Mouse (Mus musculus) embryonic stem cell, embryonic (primary cell): Measurements from ENCODE around the gene Lingo2.

Experiments used
- CTCF ChIA-PET, 4 experiments: fragments of 300-600 bp in 2 of 4; fragments of 350-600 bp in 2 of 4; sonication (Branson Sonifier 250); formaldehyde crosslinking; loops; one replicate each; lab custom pipeline; 2022; ENCODE audit warnings: inconsistent platforms in 2 of 4; lab: Charles Lee
- POLR2A ChIA-PET, 4 experiments: fragments of 300-600 bp in 2 of 4; fragments of 350-600 bp in 2 of 4; sonication (Branson Sonifier 250); formaldehyde crosslinking; loops; one replicate each; lab custom pipeline; 2022; ENCODE audit warnings: antibody characterized with exemption in 4 of 4, inconsistent platforms in 1 of 4; lab: Charles Lee

The Lingo2 gene

GRCm38 (mm10) chr4:36576256-36576655, 375.3 kb downstream of the Lingo2 start:
- ChIA-PET CTCF (no interaction called here), POLR2A (no interaction called here)

- CTCF ChIA-PET = no interaction called here
- POLR2A ChIA-PET = interaction anchor here in 1 of 4 experiments (0.6 to 0.7 kb wide), 2 partner anchors 94 to 101 kb away, joined by 3 to 5 read pairs; no protein-coding TSS in a partner anchor
Observed at GRCm38 (mm10) chr4:36566544-36566943, 385.0 kb downstream of the Lingo2 start.

GRCm38 (mm10) chr4:36560997-36561396, 390.6 kb downstream of the Lingo2 start:
- CTCF ChIA-PET = no interaction called here
- POLR2A ChIA-PET = no interaction called here

GRCm38 (mm10) chr4:36540664-36541360, 410.7 kb downstream of the Lingo2 start:
- ChIA-PET POLR2A (no interaction called here), CTCF (interaction anchor here in 1 of 4 experiments (0.6 kb wide), 1 partner anchor 121 kb away, joined by 10 read pairs; no protein-coding TSS in a partner anchor)

GRCm38 (mm10) chr4:36533895-36534294, 417.7 kb downstream of the Lingo2 start:
- ChIA-PET CTCF (no interaction called here), POLR2A (interaction anchor here in 1 of 4 experiments (0.6 kb wide), 1 partner anchor 1690 kb away, joined by 3 read pairs; no protein-coding TSS in a partner anchor)

- POLR2A ChIA-PET = no interaction called here
- CTCF ChIA-PET = no interaction called here
Observed at GRCm38 (mm10) chr4:36490255-36490654, 461.3 kb downstream of the Lingo2 start.

GRCm38 (mm10) chr4:36435211-36435610, 516.3 kb downstream of the Lingo2 start:
- CTCF ChIA-PET = no interaction called here
- POLR2A ChIA-PET = interaction anchor here in 1 of 4 experiments (0.7 kb wide), 1 partner anchor 11 kb away, joined by 4 read pairs; no protein-coding TSS in a partner anchor

GRCm38 (mm10) chr4:36426192-36426591, 525.4 kb downstream of the Lingo2 start:
- ChIA-PET CTCF (no interaction called here), POLR2A (no interaction called here)

GRCm38 (mm10) chr4:36407350-36407749, 544.2 kb downstream of the Lingo2 start:
- CTCF ChIA-PET = no interaction called here
- POLR2A ChIA-PET = no interaction called here

- POLR2A ChIA-PET = no interaction called here
- CTCF ChIA-PET = interaction anchor here in 2 of 4 experiments (0.5 to 0.6 kb wide), 2 partner anchors 13 to 1438 kb away, joined by 3 to 4 read pairs; no protein-coding TSS in a partner anchor
Observed at GRCm38 (mm10) chr4:36368925-36369324, 582.6 kb downstream of the Lingo2 start.

GRCm38 (mm10) chr4:36354401-36354800, 597.1 kb downstream of the Lingo2 start:
- CTCF ChIA-PET = no interaction called here

GRCm38 (mm10) chr4:36331741-36332140, 619.8 kb downstream of the Lingo2 start:
- POLR2A ChIA-PET = interaction anchor here in 1 of 4 experiments (0.6 kb wide), 1 partner anchor 867 kb away, joined by 4 read pairs; no protein-coding TSS in a partner anchor
- CTCF ChIA-PET = no interaction called here

More at GRCm38 (mm10) chr4:36354401-36354800, 597.1 kb downstream of the Lingo2 start:
- POLR2A ChIA-PET = interaction anchor here in 1 of 4 experiments (0.7 kb wide), 1 partner anchor 1101 kb away, joined by 4 read pairs; no protein-coding TSS in a partner anchor

- POLR2A ChIA-PET = no interaction called here
- CTCF ChIA-PET = interaction anchor here in 2 of 4 experiments (0.5 to 0.7 kb wide), 2 partner anchors 33 to 62 kb away, joined by 3 to 4 read pairs; no protein-coding TSS in a partner anchor
Observed at GRCm38 (mm10) chr4:36325603-36326002, 625.9 kb downstream of the Lingo2 start.

- ChIA-PET POLR2A (no interaction called here), CTCF (no interaction called here)
Observed at GRCm38 (mm10) chr4:36313067-36313466, 638.5 kb downstream of the Lingo2 start.

GRCm38 (mm10) chr4:36311431-36311830, 640.1 kb downstream of the Lingo2 start:
- POLR2A ChIA-PET = no interaction called here
- CTCF ChIA-PET = no interaction called here

GRCm38 (mm10) chr4:36305228-36305627, 646.3 kb downstream of the Lingo2 start:
- CTCF ChIA-PET = no interaction called here
- POLR2A ChIA-PET = no interaction called here

GRCm38 (mm10) chr4:36289701-36290053, 661.9 kb downstream of the Lingo2 start:
- ChIA-PET CTCF (no interaction called here), POLR2A (no interaction called here)

- ChIA-PET POLR2A (no interaction called here), CTCF (no interaction called here)
Observed at GRCm38 (mm10) chr4:36288813-36289700, 662.5 kb downstream of the Lingo2 start.

GRCm38 (mm10) chr4:36262436-36263169, 688.9 kb downstream of the Lingo2 start:
- ChIA-PET POLR2A (no interaction called here), CTCF (no interaction called here)
